Mouse (Mus musculus) bone marrow, adult 2 months (tissue): Measurements from ENCODE around the gene Lima1.

Experiments used
- CTCF ChIP-seq: fragments of 200-500 bp; IDR thresholded peaks from 2 replicates; pipeline ENCODE4 v1.5.1; 2011; ENCODE audit warnings: low read length, control low read depth; ENCODE audit not compliant: control insufficient read depth, insufficient read depth
- POLR2A ChIP-seq: fragments of 200-500 bp; IDR thresholded peaks from 2 replicates; pipeline ENCODE4 v1.6.1; 2011; ENCODE audit warnings: low read depth, mild to moderate bottlenecking, control low read depth, low read length, borderline replicate concordance; ENCODE audit not compliant: control insufficient read depth

- TF ChIP-seq CTCF, result no peak
- TF ChIP-seq POLR2A, result no peak
Observed at GRCm38 (mm10) chr15:99863786-99864185, 11.5 kb downstream of the Lima1 start.
